In genomic region chr11:117828149-117828887, GRCm38 (mm10) we compare ENCODE assay signal across 8 mouse cellular contexts. TPM values are rescaled to one million over a fixed set of nuclear protein-coding genes. Genes with fewer than 3 reads are reported as not detected.
A peak's percentile ranks its signal among the peaks of the same experiment; 100 is the strongest.
DNase-seq lines count a peak whose midpoint lies in the region; ATAC-seq lines count a peak whose summit lies in the region.

No protein-coding gene starts in this region.

- 90% methylated on average over 18 of the region's 18 CpGs for WGBS in hindbrain, embryonic 10.5 days
- 88% methylated on average over 18 of the region's 18 CpGs for WGBS in hindbrain, embryonic 12.5 days
- WGBS in heart, embryonic 16.5 days: 40% methylated on average over 18 of the region's 18 CpGs

- no peak overlapping the region for H3K9ac ChIP-seq in hindbrain, embryonic 12.5 days
- peak overlapping the region; percentile 82 for H3K9ac ChIP-seq in heart, embryonic 16.5 days (ENCODE audit: low read length)

- H3K9me3 ChIP-seq in hindbrain, embryonic 10.5 days: no peaks in the 10 kb centered on the region
- H3K9me3 ChIP-seq in hindbrain, embryonic 12.5 days (replicated peaks): no peaks in the 10 kb centered on the region
- no peaks in the 10 kb centered on the region for H3K9me3 ChIP-seq in heart, embryonic 16.5 days (replicated peaks; ENCODE audit: control insufficient read depth, low read length)

- H3K36me3 ChIP-seq in hindbrain, embryonic 10.5 days: peaks cover 9% of the 10 kb centered on the region
- H3K36me3 ChIP-seq in hindbrain, embryonic 12.5 days: no peaks in the 10 kb centered on the region
- H3K36me3 ChIP-seq in heart, embryonic 16.5 days (ENCODE audit: control insufficient read depth, insufficient read depth): 0 out of 2 replicates have a peak, but pooled peaks cover 2% of the 10 kb centered on the region

- H3K27me3 ChIP-seq in hindbrain, embryonic 10.5 days (ENCODE audit: insufficient read depth, poor library complexity, severe bottlenecking): no peaks in the 10 kb centered on the region
- no peaks in the 10 kb centered on the region for H3K27me3 ChIP-seq in hindbrain, embryonic 12.5 days
- no peaks in the 10 kb centered on the region for H3K27me3 ChIP-seq in heart, embryonic 16.5 days (ENCODE audit: control insufficient read depth, insufficient read depth, low read length)

- 0 out of 2 replicates have a peak overlapping the region, but pooled peaks have one; percentile 13 for H3K27ac ChIP-seq in hindbrain, embryonic 10.5 days
- H3K27ac ChIP-seq in hindbrain, embryonic 12.5 days: no peak overlapping the region
- H3K27ac ChIP-seq in heart, embryonic 16.5 days (ENCODE audit: low read length): peak overlapping the region; percentile 99

- H3K4me1 ChIP-seq in hindbrain, embryonic 10.5 days (replicated peaks): peaks cover 65% of the 10 kb centered on the region
- H3K4me1 ChIP-seq in hindbrain, embryonic 12.5 days: peaks cover 45% of the 10 kb centered on the region
- peaks cover 75% of the 10 kb centered on the region for H3K4me1 ChIP-seq in heart, embryonic 16.5 days (ENCODE audit: control insufficient read depth, insufficient read depth, low read length)

- no peak for DNase-seq in hindbrain, embryonic 10.5 days (ENCODE audit: low spot score)
- peak; percentile 44 for DNase-seq in Muller cell, postnatal 12 days (ENCODE audit: inconsistent ontology term)
- peak; percentile 59 for DNase-seq in liver
- DNase-seq in spleen, postnatal 36 days (ENCODE audit: low spot score in 2 of 2): peak; percentile 82 to 87
- no peak for DNase-seq in left cerebral cortex, adult 9 months (ENCODE audit: low spot score in 2 of 2)
- DNase-seq in layer of hippocampus, adult 11-12 months (ENCODE audit: low spot score): no peak

- H3K4me2 ChIP-seq in hindbrain, embryonic 12.5 days (replicated peaks): no peak overlapping the region
- peak overlapping the region; percentile 90 for H3K4me2 ChIP-seq in heart, embryonic 16.5 days (ENCODE audit: low read depth, low read length)

- no peak overlapping the region for H3K4me3 ChIP-seq in hindbrain, embryonic 10.5 days
- no peak overlapping the region for H3K4me3 ChIP-seq in hindbrain, embryonic 12.5 days
- H3K4me3 ChIP-seq in heart, embryonic 16.5 days (ENCODE audit: low read length): peak overlapping the region; percentile 74

- ATAC-seq in hindbrain, embryonic 12.5 days (ENCODE audit: low FRiP score): no peak
- peak; percentile 20; the same call in 1 of the 2 replicates for ATAC-seq in heart, embryonic 16.5 days (replicated peaks; ENCODE audit: extremely low read depth, insufficient read depth, low FRiP score)

RNA-seq across cellular contexts. Expression of gene Tk1, which starts 2.4 kb away (rescaled TPM):
- polyA plus RNA-seq in hindbrain, embryonic 10.5 days (2016; fragmentation: Nextera tagmentation; extraction: Ambion mirVana): 106 and 132 TPM in 2 replicates
- 57.9 and 59.0 TPM in 2 replicates for polyA plus RNA-seq in hindbrain, embryonic 12.5 days (2016; fragmentation: Nextera tagmentation; extraction: Ambion mirVana)
- 108 and 114 TPM in 2 replicates for polyA plus RNA-seq in heart, embryonic 16.5 days (2015; fragmentation: Nextera tagmentation; extraction: Ambion mirVana)

RNA-seq across cellular contexts. Expression of gene Afmid, which starts 2.6 kb away (rescaled TPM):
- polyA plus RNA-seq in hindbrain, embryonic 10.5 days (2016; fragmentation: Nextera tagmentation; extraction: Ambion mirVana): 3.8 and 4.0 TPM in 2 replicates
- polyA plus RNA-seq in hindbrain, embryonic 12.5 days (2016; fragmentation: Nextera tagmentation; extraction: Ambion mirVana): 2.9 and 4.6 TPM in 2 replicates
- 17.5 and 20.8 TPM in 2 replicates for polyA plus RNA-seq in heart, embryonic 16.5 days (2015; fragmentation: Nextera tagmentation; extraction: Ambion mirVana)

RNA-seq across cellular contexts. Expression of gene Gm20708, which starts 18.9 kb away (rescaled TPM):
- polyA plus RNA-seq in hindbrain, embryonic 10.5 days (2016; fragmentation: Nextera tagmentation; extraction: Ambion mirVana): 0.30 and 0.31 TPM in 2 replicates
- 0.47 and 0.50 TPM in 2 replicates for polyA plus RNA-seq in hindbrain, embryonic 12.5 days (2016; fragmentation: Nextera tagmentation; extraction: Ambion mirVana)
- 0.92 and 2.4 TPM in 2 replicates for polyA plus RNA-seq in heart, embryonic 16.5 days (2015; fragmentation: Nextera tagmentation; extraction: Ambion mirVana)

RNA-seq across cellular contexts. Expression of gene Syngr2, which starts 18.9 kb away (rescaled TPM):
- 33.7 and 42.3 TPM in 2 replicates for polyA plus RNA-seq in hindbrain, embryonic 10.5 days (2016; fragmentation: Nextera tagmentation; extraction: Ambion mirVana)
- 24.2 and 24.4 TPM in 2 replicates for polyA plus RNA-seq in hindbrain, embryonic 12.5 days (2016; fragmentation: Nextera tagmentation; extraction: Ambion mirVana)
- 111 and 133 TPM in 2 replicates for polyA plus RNA-seq in heart, embryonic 16.5 days (2015; fragmentation: Nextera tagmentation; extraction: Ambion mirVana)

RNA-seq across cellular contexts. Expression of gene Birc5, which starts 20.7 kb away (rescaled TPM):
- 338 and 392 TPM in 2 replicates for polyA plus RNA-seq in hindbrain, embryonic 10.5 days (2016; fragmentation: Nextera tagmentation; extraction: Ambion mirVana)
- 181 and 190 TPM in 2 replicates for polyA plus RNA-seq in hindbrain, embryonic 12.5 days (2016; fragmentation: Nextera tagmentation; extraction: Ambion mirVana)
- 228 and 244 TPM in 2 replicates for polyA plus RNA-seq in heart, embryonic 16.5 days (2015; fragmentation: Nextera tagmentation; extraction: Ambion mirVana)

Comparison
In these comparisons a context has a peak if more than half of its experiments do, and no peak if none do; other contexts are left out.
1. DNase-seq: peak in Muller cell, postnatal 12 days (single experiment), liver (single experiment) and spleen, postnatal 36 days (2 of 2); none in hindbrain, embryonic 10.5 days (single experiment), left cerebral cortex, adult 9 months (0 of 2) and layer of hippocampus, adult 11-12 months (single experiment).